Mouse (Mus musculus): ENCODE data around the gene Pde10a.

Pde10a gene

GRCm38 (mm10) chr17:8799914-8800420, 274.8 kb downstream of the Pde10a start:
- no peak for DNase-seq (ENCODE audit: low read depth in 2 of 2, low spot score in 2 of 2)

- no peak for DNase-seq (ENCODE audit: low read depth in 2 of 2, low spot score in 2 of 2)
These were observed 275.4 kb downstream of the Pde10a start for GRCm38 (mm10) chr17:8800478-8801082.

- DNase-seq (ENCODE audit: low read depth in 2 of 2, low spot score in 2 of 2), result no peak
These were observed 276.1 kb downstream of the Pde10a start for GRCm38 (mm10) chr17:8801083-8801854.

- no peak for DNase-seq (ENCODE audit: low read depth in 2 of 2, low spot score in 2 of 2)
These were observed 276.6 kb downstream of the Pde10a start for GRCm38 (mm10) chr17:8801855-8802104.

GRCm38 (mm10) chr17:8802161-8802888, 277.2 kb downstream of the Pde10a start:
- no peak for DNase-seq (ENCODE audit: low read depth in 2 of 2, low spot score in 2 of 2)

GRCm38 (mm10) chr17:8802889-8803799, 278.0 kb downstream of the Pde10a start:
- no peak for DNase-seq (ENCODE audit: low read depth in 2 of 2, low spot score in 2 of 2)

- DNase-seq (ENCODE audit: low read depth in 2 of 2, low spot score in 2 of 2), result no peak
These were observed 282.2 kb downstream of the Pde10a start for GRCm38 (mm10) chr17:8807345-8807744.

GRCm38 (mm10) chr17:8809771-8810170, 284.6 kb downstream of the Pde10a start:
- no peak for DNase-seq (ENCODE audit: low read depth in 2 of 2, low spot score in 2 of 2)

GRCm38 (mm10) chr17:8810201-8810600, 285.0 kb downstream of the Pde10a start:
- DNase-seq (ENCODE audit: low read depth in 2 of 2, low spot score in 2 of 2), result no peak

- DNase-seq (ENCODE audit: low read depth in 2 of 2, low spot score in 2 of 2), result no peak
These were observed 287.2 kb downstream of the Pde10a start for GRCm38 (mm10) chr17:8812228-8812865.

- DNase-seq (ENCODE audit: low read depth in 2 of 2, low spot score in 2 of 2), result no peak
These were observed 288.8 kb downstream of the Pde10a start for GRCm38 (mm10) chr17:8813773-8814491.

- DNase-seq (ENCODE audit: low read depth in 2 of 2, low spot score in 2 of 2), result no peak
These were observed 290.2 kb downstream of the Pde10a start for GRCm38 (mm10) chr17:8815376-8815775.

- no peak for DNase-seq (ENCODE audit: low read depth in 2 of 2, low spot score in 2 of 2)
These were observed 290.7 kb downstream of the Pde10a start for GRCm38 (mm10) chr17:8815864-8816263.

- DNase-seq (ENCODE audit: low read depth in 2 of 2, low spot score in 2 of 2), result no peak
These were observed 293.5 kb downstream of the Pde10a start for GRCm38 (mm10) chr17:8818675-8819074.

GRCm38 (mm10) chr17:8823548-8823947, 298.4 kb downstream of the Pde10a start:
- no peak for DNase-seq (ENCODE audit: low read depth in 2 of 2, low spot score in 2 of 2)

GRCm38 (mm10) chr17:8827204-8827603, 302.0 kb downstream of the Pde10a start:
- no peak for DNase-seq (ENCODE audit: low read depth in 2 of 2, low spot score in 2 of 2)

- DNase-seq (ENCODE audit: low read depth in 2 of 2, low spot score in 2 of 2), result no peak
These were observed 305.8 kb downstream of the Pde10a start for GRCm38 (mm10) chr17:8831001-8831400.

- DNase-seq (ENCODE audit: low read depth in 2 of 2, low spot score in 2 of 2), result no peak
These were observed 311.1 kb downstream of the Pde10a start for GRCm38 (mm10) chr17:8836292-8836691.

GRCm38 (mm10) chr17:8838252-8838651, 313.1 kb downstream of the Pde10a start:
- no peak for DNase-seq (ENCODE audit: low read depth in 2 of 2, low spot score in 2 of 2)
